Mouse (Mus musculus): Measurements from ENCODE around the gene Nek1. TPM values are rescaled to one million over a fixed set of nuclear protein-coding genes. Genes with fewer than 3 reads are reported as not detected.

The Nek1 gene
- polyA plus RNA-seq, 1 experiment from 2014 or later = 7.8 TPM

GRCm38 (mm10) chr8:61161461-61162185 is 168.6 kb downstream of the Nek1 start:
- TF ChIP-seq EP300 (optimal IDR thresholded peaks at IDR 0.05) (no peak), CTCF (IDR thresholded peaks at IDR 0.05; ENCODE audit: low read depth) (no peak)
- ATAC-seq (ENCODE audit: low FRiP score, low TSS enrichment) = no peak
- Histone ChIP-seq H3K9ac (ENCODE audit: low read length) (no peak overlapping the region), H3K36me3 (ENCODE audit: control insufficient read depth, insufficient read depth, low read length) (no peaks in the 10 kb centered on the region), H3K9me3 (ENCODE audit: control insufficient read depth, low read length) (no peaks in the 10 kb centered on the region), H3K4me2 (replicated peaks; ENCODE audit: low read depth) (no peak overlapping the region), H3K4me3 (ENCODE audit: low read depth, low read length) (no peak overlapping the region), H3K27ac (replicated peaks) (no peak overlapping the region), H3K27me3 (ENCODE audit: control insufficient read depth, insufficient read depth, low read length) (no peaks in the 10 kb centered on the region), H3K4me1 (replicated peaks; ENCODE audit: control insufficient read depth, insufficient read depth) (no peaks in the 10 kb centered on the region)
- WGBS = 75% methylated on average over 6 of the region's 6 CpGs
- no peak for DNase-seq (ENCODE audit: low spot score)

GRCm38 (mm10) chr8:61162186-61162566 is 169.2 kb downstream of the Nek1 start:
- whole genome bisulfite sequencing = 33% methylated on average over 1 of the region's 1 CpGs
- H3K9ac ChIP-seq (ENCODE audit: low read length) = no peak overlapping the region
- TF ChIP-seq EP300 (optimal IDR thresholded peaks at IDR 0.05) = no peak
- TF ChIP-seq CTCF (IDR thresholded peaks at IDR 0.05; ENCODE audit: low read depth) = no peak
- H3K4me1 ChIP-seq (replicated peaks; ENCODE audit: control insufficient read depth, insufficient read depth) = no peaks in the 10 kb centered on the region
- H3K4me3 ChIP-seq (ENCODE audit: low read depth, low read length) = no peak overlapping the region
- no peak overlapping the region for H3K4me2 ChIP-seq (replicated peaks; ENCODE audit: low read depth)
- no peaks in the 10 kb centered on the region for H3K27me3 ChIP-seq (ENCODE audit: control insufficient read depth, insufficient read depth, low read length)
- no peak for DNase-seq (ENCODE audit: low spot score)
- H3K27ac ChIP-seq (replicated peaks) = no peak overlapping the region
- ATAC-seq (ENCODE audit: low FRiP score, low TSS enrichment) = no peak
- H3K9me3 ChIP-seq (ENCODE audit: control insufficient read depth, low read length) = no peaks in the 10 kb centered on the region
- no peaks in the 10 kb centered on the region for H3K36me3 ChIP-seq (ENCODE audit: control insufficient read depth, insufficient read depth, low read length)

- Histone ChIP-seq H3K4me1 (replicated peaks; ENCODE audit: control insufficient read depth, insufficient read depth) (no peaks in the 10 kb centered on the region), H3K4me3 (ENCODE audit: low read depth, low read length) (no peak overlapping the region), H3K4me2 (replicated peaks; ENCODE audit: low read depth) (no peak overlapping the region), H3K27me3 (ENCODE audit: control insufficient read depth, insufficient read depth, low read length) (no peaks in the 10 kb centered on the region), H3K36me3 (ENCODE audit: control insufficient read depth, insufficient read depth, low read length) (no peaks in the 10 kb centered on the region), H3K27ac (replicated peaks) (no peak overlapping the region), H3K9ac (ENCODE audit: low read length) (no peak overlapping the region), H3K9me3 (ENCODE audit: control insufficient read depth, low read length) (no peaks in the 10 kb centered on the region)
- no peak for DNase-seq (ENCODE audit: low spot score)
- TF ChIP-seq CTCF (IDR thresholded peaks at IDR 0.05; ENCODE audit: low read depth) = no peak
- TF ChIP-seq EP300 (optimal IDR thresholded peaks at IDR 0.05) = no peak
- ATAC-seq (ENCODE audit: low FRiP score, low TSS enrichment) = no peak
- 63% methylated on average over 3 of the region's 3 CpGs for WGBS
Measured at GRCm38 (mm10) chr8:61171546-61171945, 178.6 kb downstream of the Nek1 start.

- DNase-seq (ENCODE audit: low spot score) = no peak
- TF ChIP-seq EP300 (optimal IDR thresholded peaks at IDR 0.05) = no peak
- no peak for TF ChIP-seq CTCF (IDR thresholded peaks at IDR 0.05; ENCODE audit: low read depth)
- no peak for ATAC-seq (ENCODE audit: low FRiP score, low TSS enrichment)
- H3K9me3 ChIP-seq (ENCODE audit: control insufficient read depth, low read length) = no peaks in the 10 kb centered on the region
- H3K4me3 ChIP-seq (ENCODE audit: low read depth, low read length) = no peak overlapping the region
- H3K9ac ChIP-seq (ENCODE audit: low read length) = no peak overlapping the region
- WGBS = 75% methylated on average over 7 of the region's 7 CpGs
- no peaks in the 10 kb centered on the region for H3K27me3 ChIP-seq (ENCODE audit: control insufficient read depth, insufficient read depth, low read length)
- H3K4me1 ChIP-seq (replicated peaks; ENCODE audit: control insufficient read depth, insufficient read depth) = no peaks in the 10 kb centered on the region
- H3K4me2 ChIP-seq (replicated peaks; ENCODE audit: low read depth) = no peak overlapping the region
- H3K27ac ChIP-seq (replicated peaks) = no peak overlapping the region
- no peaks in the 10 kb centered on the region for H3K36me3 ChIP-seq (ENCODE audit: control insufficient read depth, insufficient read depth, low read length)
Measured at GRCm38 (mm10) chr8:61173921-61174492, 181.0 kb downstream of the Nek1 start.

- no peak overlapping the region for H3K4me3 ChIP-seq (ENCODE audit: low read depth, low read length)
- no peak overlapping the region for H3K9ac ChIP-seq (ENCODE audit: low read length)
- 83% methylated on average over 2 of the region's 2 CpGs for WGBS
- TF ChIP-seq CTCF (IDR thresholded peaks at IDR 0.05; ENCODE audit: low read depth) = no peak
- TF ChIP-seq EP300 (optimal IDR thresholded peaks at IDR 0.05) = no peak
- DNase-seq (ENCODE audit: low spot score) (no peak), ATAC-seq (ENCODE audit: low FRiP score, low TSS enrichment) (no peak)
- H3K9me3 ChIP-seq (ENCODE audit: control insufficient read depth, low read length) = no peaks in the 10 kb centered on the region
- no peak overlapping the region for H3K4me2 ChIP-seq (replicated peaks; ENCODE audit: low read depth)
- no peaks in the 10 kb centered on the region for H3K4me1 ChIP-seq (replicated peaks; ENCODE audit: control insufficient read depth, insufficient read depth)
- H3K27me3 ChIP-seq (ENCODE audit: control insufficient read depth, insufficient read depth, low read length) = no peaks in the 10 kb centered on the region
- H3K27ac ChIP-seq (replicated peaks) = no peak overlapping the region
- H3K36me3 ChIP-seq (ENCODE audit: control insufficient read depth, insufficient read depth, low read length) = no peaks in the 10 kb centered on the region
Measured at GRCm38 (mm10) chr8:61175876-61176275, 182.9 kb downstream of the Nek1 start.

All from stomach, postnatal 0 days (tissue).